Mouse (Mus musculus) ES-Bruce4 (cell line): ENCODE results near the gene Mtus2.
A peak's percentile ranks its signal among the peaks of the same experiment; 100 is the strongest.

Experiments used
- CTCF ChIP-seq: IDR thresholded peaks from one replicate; pipeline ENCODE4 v1.8.1; 2011; ENCODE audit warnings: low read depth, low read length
- EP300 ChIP-seq: IDR thresholded peaks from 2 replicates; pipeline ENCODE4 v1.6.1; 2011; ENCODE audit warnings: low read depth, low read length; ENCODE audit not compliant: insufficient read depth
- POLR2A ChIP-seq: IDR thresholded peaks from one replicate; pipeline ENCODE4 v1.8.1; 2011; ENCODE audit warnings: low read length; ENCODE audit not compliant: insufficient read depth

GRCm38 (mm10) chr5:148304112-148304511 lies 347.0 kb downstream of the Mtus2 start:
- TF ChIP-seq POLR2A (no peak), CTCF (peak; percentile 28), EP300 (no peak)
